Mouse (Mus musculus): ENCODE measurements around the gene D16Ertd472e. TPM values are rescaled to one million over a fixed set of nuclear protein-coding genes. Genes with fewer than 3 reads are reported as not detected.

D16Ertd472e gene
- total RNA-seq (2023; ENCODE audit: inconsistent age) = 28.8 to 32.2 TPM (median 31.5 TPM) in 4 replicates

GRCm38 (mm10) chr16:78576478-78577084 is at the start of gene D16Ertd472e:
D16Ertd472e (minus strand) TSS chr16:78576708.

Other genes starting within 250 kb of the D16Ertd472e start
- gene Btg3, start 199.5 kb downstream of the D16Ertd472e start, total RNA-seq (2023; ENCODE audit: inconsistent age) = 25.5 to 35.3 TPM (median 27.8 TPM) in 4 replicates